Mouse (Mus musculus) MEL-GATA-1-ER (cell line): Measurements from ENCODE around the gene Pik3r1.

Experiments used
- DNase-seq: peaks from one replicate; pipeline ENCODE4 v3.0.0-alpha.2; 2012; ENCODE audit warnings: low read depth; ENCODE audit errors: extremely low read depth

Gene Pik3r1

GRCm38 (mm10) chr13:101712720-101713428, 55.1 kb downstream of the Pik3r1 start:
- peak; percentile 27 for DNase-seq

GRCm38 (mm10) chr13:101712099-101712498, 55.9 kb downstream of the Pik3r1 start:
- peak; percentile 28 for DNase-seq

- DNase-seq, result no peak
Observed at GRCm38 (mm10) chr13:101711301-101711700, 56.7 kb downstream of the Pik3r1 start.

- DNase-seq, result no peak
Observed at GRCm38 (mm10) chr13:101709788-101710187, 58.2 kb downstream of the Pik3r1 start.

GRCm38 (mm10) chr13:101707226-101707625, 60.8 kb downstream of the Pik3r1 start:
- no peak for DNase-seq

- no peak for DNase-seq
Observed at GRCm38 (mm10) chr13:101706426-101706825, 61.6 kb downstream of the Pik3r1 start.

GRCm38 (mm10) chr13:101702096-101702775, 65.8 kb downstream of the Pik3r1 start:
- DNase-seq, result no peak

GRCm38 (mm10) chr13:101701632-101702031, 66.4 kb downstream of the Pik3r1 start:
- DNase-seq, result no peak

- no peak for DNase-seq
Observed at GRCm38 (mm10) chr13:101699742-101700141, 68.3 kb downstream of the Pik3r1 start.

- no peak for DNase-seq
Observed at GRCm38 (mm10) chr13:101697966-101698365, 70.1 kb downstream of the Pik3r1 start.

GRCm38 (mm10) chr13:101697461-101697860, 70.6 kb downstream of the Pik3r1 start:
- DNase-seq, result no peak

GRCm38 (mm10) chr13:101696827-101697226, 71.2 kb downstream of the Pik3r1 start:
- DNase-seq, result no peak

GRCm38 (mm10) chr13:101696316-101696715, 71.7 kb downstream of the Pik3r1 start:
- DNase-seq, result no peak

GRCm38 (mm10) chr13:101695876-101696275, 72.1 kb downstream of the Pik3r1 start:
- DNase-seq, result peak; percentile 71

- DNase-seq, result no peak
Observed at GRCm38 (mm10) chr13:101694496-101695251, 73.3 kb downstream of the Pik3r1 start.

GRCm38 (mm10) chr13:101693967-101694495, 74.0 kb downstream of the Pik3r1 start:
- peak; percentile 82 for DNase-seq

- DNase-seq, result peak; percentile 36
Observed at GRCm38 (mm10) chr13:101692866-101693691, 74.9 kb downstream of the Pik3r1 start.

- peak; percentile 78 for DNase-seq
Observed at GRCm38 (mm10) chr13:101692239-101692784, 75.7 kb downstream of the Pik3r1 start.

GRCm38 (mm10) chr13:101691669-101692068, 76.3 kb downstream of the Pik3r1 start:
- DNase-seq, result no peak

GRCm38 (mm10) chr13:101690911-101691655, 76.9 kb downstream of the Pik3r1 start:
- DNase-seq, result no peak
